In the genomic region with DNA sequence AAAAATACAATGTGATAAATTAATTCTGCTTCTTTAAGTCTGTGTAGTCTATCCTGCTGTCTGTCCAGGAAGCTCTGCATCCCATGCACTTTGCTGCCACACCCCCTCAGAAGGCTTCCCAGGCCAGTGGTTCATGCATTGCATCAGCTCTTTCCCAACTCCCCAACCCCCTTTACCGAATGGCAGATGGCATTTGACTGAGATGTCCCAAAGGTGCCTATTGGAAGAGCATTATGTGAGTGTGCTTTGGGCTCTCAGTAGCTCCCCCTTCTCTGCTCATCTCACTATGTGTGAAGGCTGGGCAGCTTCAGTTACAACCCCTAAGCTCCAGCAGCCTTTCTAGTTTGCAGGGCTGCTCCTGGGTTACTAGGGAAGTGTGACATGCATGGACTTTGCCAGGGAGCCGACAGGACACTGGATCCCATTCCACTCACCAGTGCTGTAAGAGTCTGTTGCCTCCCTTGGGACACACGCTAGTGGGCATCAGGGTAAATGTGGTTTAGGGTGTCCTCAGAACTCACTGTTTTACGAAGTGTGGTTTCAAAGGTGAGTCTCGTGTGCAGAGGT, we compare ENCODE assay signal across 18 mouse cellular contexts. TPM values are rescaled to one million over a fixed set of nuclear protein-coding genes. Genes with fewer than 3 reads are reported as not detected.
DNase-seq lines count a peak whose midpoint lies in the region; ATAC-seq and TF ChIP-seq lines count a peak whose summit lies in the region.
"Had no signal": no experiment of that assay in that cellular context is flagged by ENCODE, and none has a peak within 500 bp of the region (broad histone marks: within the 10 kb centered on the region; RNA-seq: fewer than 3 reads in every experiment).

No protein-coding gene starts in this region.

- H3K4me2 ChIP-seq in heart, embryonic 15.5 days = no peak overlapping the region
- no peak overlapping the region for H3K4me2 ChIP-seq in heart, embryonic 11.5 days
- no peak overlapping the region for H3K4me2 ChIP-seq in midbrain, embryonic 14.5 days (ENCODE audit: low read length)
- H3K4me2 ChIP-seq in midbrain, embryonic 11.5 days = no peak overlapping the region
- H3K4me2 ChIP-seq in intestine, postnatal 0 days (replicated peaks; ENCODE audit: low read depth) = peak overlapping the region; percentile 13; the same call in 1 of the 2 replicates
- H3K4me2 ChIP-seq: embryonic facial prominence, embryonic 15.5 days; lung, embryonic 15.5 days had no signal

- H3K27me3 ChIP-seq in heart, embryonic 15.5 days = no peaks in the 10 kb centered on the region
- no peaks in the 10 kb centered on the region for H3K27me3 ChIP-seq in heart, embryonic 11.5 days (ENCODE audit: control insufficient read depth, insufficient read depth, low read length)
- H3K27me3 ChIP-seq in midbrain, embryonic 14.5 days (ENCODE audit: control insufficient read depth, insufficient read depth, low read length) = no peaks in the 10 kb centered on the region
- no peaks in the 10 kb centered on the region for H3K27me3 ChIP-seq in midbrain, embryonic 11.5 days (ENCODE audit: control insufficient read depth, insufficient read depth, low read length)
- no peaks in the 10 kb centered on the region for H3K27me3 ChIP-seq in intestine, postnatal 0 days (replicated peaks; ENCODE audit: control insufficient read depth, insufficient read depth, low read length)
- H3K27me3 ChIP-seq in forebrain, embryonic 10.5 days (ENCODE audit: poor library complexity, severe bottlenecking) = no peaks in the 10 kb centered on the region
- H3K27me3 ChIP-seq: embryonic facial prominence, embryonic 15.5 days; lung, embryonic 15.5 days had no signal

- peaks cover 60% of the 10 kb centered on the region for H3K4me1 ChIP-seq in heart, embryonic 15.5 days (replicated peaks)
- peaks cover 54% of the 10 kb centered on the region for H3K4me1 ChIP-seq in heart, embryonic 11.5 days (ENCODE audit: control insufficient read depth, insufficient read depth, low read length)
- H3K4me1 ChIP-seq in midbrain, embryonic 14.5 days (ENCODE audit: control insufficient read depth, insufficient read depth, low read length) = peaks cover 8% of the 10 kb centered on the region
- peaks cover 3% of the 10 kb centered on the region for H3K4me1 ChIP-seq in midbrain, embryonic 11.5 days (ENCODE audit: control insufficient read depth, insufficient read depth, low read length)
- H3K4me1 ChIP-seq in intestine, postnatal 0 days (replicated peaks; ENCODE audit: control insufficient read depth, insufficient read depth, low read length) = peaks cover 15% of the 10 kb centered on the region
- H3K4me1 ChIP-seq in forebrain, embryonic 10.5 days = peaks cover 53% of the 10 kb centered on the region
- H3K4me1 ChIP-seq: megakaryocyte, embryonic 14.5 days had no signal

- H3K9ac ChIP-seq in heart, embryonic 15.5 days = no peak overlapping the region
- no peak overlapping the region for H3K9ac ChIP-seq in heart, embryonic 11.5 days (ENCODE audit: low read depth, low read length)
- H3K9ac ChIP-seq in midbrain, embryonic 14.5 days (replicated peaks; ENCODE audit: low read length) = no peak overlapping the region
- H3K9ac ChIP-seq in midbrain, embryonic 11.5 days (ENCODE audit: low read length) = no peak overlapping the region
- no peak overlapping the region for H3K9ac ChIP-seq in intestine, postnatal 0 days (ENCODE audit: low read depth, low read length)
- H3K9ac ChIP-seq: embryonic facial prominence, embryonic 15.5 days; lung, embryonic 15.5 days had no signal

- no peak for ATAC-seq in heart, embryonic 15.5 days (replicated peaks; ENCODE audit: insufficient number of reproducible peaks, insufficient read depth, low FRiP score, low read depth)
- ATAC-seq in heart, embryonic 11.5 days (replicated peaks; ENCODE audit: insufficient number of reproducible peaks, low FRiP score, low TSS enrichment) = no peak
- ATAC-seq in midbrain, embryonic 14.5 days (ENCODE audit: low FRiP score, low TSS enrichment) = no peak
- ATAC-seq in midbrain, embryonic 11.5 days (ENCODE audit: low FRiP score) = no peak
- ATAC-seq in intestine, postnatal 0 days = no peak
- ATAC-seq: CD4-positive, CD25-positive, alpha-beta regulatory T cell, adult 4 months; forebrain, embryonic 16.5 days had no signal

- no peaks in the 10 kb centered on the region for H3K9me3 ChIP-seq in heart, embryonic 15.5 days (replicated peaks)
- H3K9me3 ChIP-seq in heart, embryonic 11.5 days (replicated peaks; ENCODE audit: control insufficient read depth, low read length) = no peaks in the 10 kb centered on the region
- H3K9me3 ChIP-seq in midbrain, embryonic 14.5 days (ENCODE audit: control insufficient read depth, low read length) = no peaks in the 10 kb centered on the region
- H3K9me3 ChIP-seq in midbrain, embryonic 11.5 days (ENCODE audit: control insufficient read depth, low read length) = no peaks in the 10 kb centered on the region
- no peaks in the 10 kb centered on the region for H3K9me3 ChIP-seq in intestine, postnatal 0 days (ENCODE audit: control insufficient read depth)
- H3K9me3 ChIP-seq in forebrain, embryonic 10.5 days = no peaks in the 10 kb centered on the region
- H3K9me3 ChIP-seq: embryonic facial prominence, embryonic 15.5 days; lung, embryonic 15.5 days; megakaryocyte, embryonic 14.5 days had no signal

- H3K27ac ChIP-seq in heart, embryonic 15.5 days = 0 out of 2 replicates have a peak overlapping the region, but pooled peaks have one; percentile 4
- H3K27ac ChIP-seq in heart, embryonic 11.5 days (ENCODE audit: low read depth, low read length) = no peak overlapping the region
- H3K27ac ChIP-seq in midbrain, embryonic 14.5 days (replicated peaks; ENCODE audit: low read depth, low read length) = 0 out of 2 replicates have a peak overlapping the region, but pooled peaks have one; percentile 26
- no peak overlapping the region for H3K27ac ChIP-seq in midbrain, embryonic 11.5 days (ENCODE audit: low read depth, low read length)
- H3K27ac ChIP-seq in intestine, postnatal 0 days (ENCODE audit: low read depth, low read length) = no peak overlapping the region
- H3K27ac ChIP-seq in forebrain, embryonic 10.5 days = no peak overlapping the region
- H3K27ac ChIP-seq: embryonic facial prominence, embryonic 15.5 days; lung, embryonic 15.5 days had no signal

- no peak for DNase-seq in midbrain, embryonic 14.5 days
- DNase-seq in midbrain, embryonic 11.5 days (ENCODE audit: low spot score, missing footprints) = no peak
- DNase-seq in spleen, adult 18-20 months = no peak
- no peak for DNase-seq in forebrain, embryonic 10.5 days (ENCODE audit: extremely low spot score, low spot score)
- DNase-seq: cerebellum, adult 9-10 months; heart, adult 18-20 months; heart, postnatal 14 days; kidney, adult 2 months; right cerebral cortex, adult 18-20 months; thymus, postnatal 14 days had no signal

- no peak overlapping the region for H3K4me3 ChIP-seq in heart, embryonic 15.5 days
- no peak overlapping the region for H3K4me3 ChIP-seq in heart, embryonic 11.5 days (ENCODE audit: low read depth, low read length)
- no peak overlapping the region for H3K4me3 ChIP-seq in midbrain, embryonic 14.5 days (replicated peaks; ENCODE audit: low read depth, low read length)
- no peak overlapping the region for H3K4me3 ChIP-seq in midbrain, embryonic 11.5 days (ENCODE audit: low read depth, low read length)
- H3K4me3 ChIP-seq in intestine, postnatal 0 days (ENCODE audit: low read depth, low read length) = no peak overlapping the region
- H3K4me3 ChIP-seq in forebrain, embryonic 10.5 days = no peak overlapping the region
- H3K4me3 ChIP-seq: embryonic facial prominence, embryonic 15.5 days; lung, embryonic 15.5 days; megakaryocyte, embryonic 14.5 days had no signal

- H3K36me3 ChIP-seq in heart, embryonic 15.5 days = no peaks in the 10 kb centered on the region
- H3K36me3 ChIP-seq in heart, embryonic 11.5 days (ENCODE audit: control insufficient read depth, insufficient read depth, low read length) = no peaks in the 10 kb centered on the region
- H3K36me3 ChIP-seq in midbrain, embryonic 14.5 days (ENCODE audit: control insufficient read depth, insufficient read depth, low read length) = no peaks in the 10 kb centered on the region
- no peaks in the 10 kb centered on the region for H3K36me3 ChIP-seq in midbrain, embryonic 11.5 days (ENCODE audit: control insufficient read depth, insufficient read depth, low read length)
- H3K36me3 ChIP-seq in intestine, postnatal 0 days (ENCODE audit: control insufficient read depth, insufficient read depth) = no peaks in the 10 kb centered on the region
- no peaks in the 10 kb centered on the region for H3K36me3 ChIP-seq in forebrain, embryonic 10.5 days (replicated peaks)
- H3K36me3 ChIP-seq: embryonic facial prominence, embryonic 15.5 days; lung, embryonic 15.5 days had no signal

- WGBS in heart, embryonic 15.5 days = 55% methylated on average over 5 of the region's 5 CpGs
- WGBS in heart, embryonic 11.5 days (ENCODE audit: insufficient replicate concordance) = 56% methylated on average over 5 of the region's 5 CpGs
- WGBS in midbrain, embryonic 14.5 days = 66% methylated on average over 5 of the region's 5 CpGs
- WGBS in midbrain, embryonic 11.5 days = 69% methylated on average over 5 of the region's 5 CpGs
- 43% methylated on average over 5 of the region's 5 CpGs for WGBS in intestine, postnatal 0 days
- WGBS in forebrain, embryonic 10.5 days = 83% methylated on average over 5 of the region's 5 CpGs

- no peak for TF ChIP-seq CTCF in intestine, postnatal 0 days (IDR thresholded peaks at IDR 0.05; ENCODE audit: low read depth)

RNA-seq across cellular contexts. Expression of a gene that starts 9.4 kb away (rescaled TPM):
- polyA plus RNA-seq in heart, embryonic 15.5 days (2015; fragmentation: Nextera tagmentation; extraction: Ambion mirVana) = 14.9 and 17.5 TPM in 2 replicates
- polyA plus RNA-seq in heart, embryonic 11.5 days (2014; fragmentation: Nextera tagmentation; extraction: Ambion mirVana) = 23.3 and 24.0 TPM in 2 replicates
- polyA plus RNA-seq in midbrain, embryonic 14.5 days (2014; fragmentation: Nextera tagmentation; extraction: Ambion mirVana) = 16.7 and 27.3 TPM in 2 replicates
- polyA plus RNA-seq in midbrain, embryonic 11.5 days (2014; fragmentation: Nextera tagmentation; extraction: Ambion mirVana) = 28.3 and 30.4 TPM in 2 replicates
- 12.5 and 14.2 TPM in 2 replicates for polyA plus RNA-seq in intestine, postnatal 0 days (2015; fragmentation: Nextera tagmentation; extraction: Ambion mirVana)
- 27.3 and 27.4 TPM in 2 replicates for polyA plus RNA-seq in forebrain, embryonic 10.5 days (2016; fragmentation: Nextera tagmentation; extraction: Ambion mirVana)

Comparison
In these comparisons a context has a peak if more than half of its experiments do, and no peak if none do; other contexts are left out.
1. H3K27ac ChIP-seq: peak in heart, embryonic 15.5 days (single experiment) and midbrain, embryonic 14.5 days (single experiment); none in heart, embryonic 11.5 days (single experiment), midbrain, embryonic 11.5 days (single experiment), intestine, postnatal 0 days (single experiment) and forebrain, embryonic 10.5 days (single experiment).